Mouse (Mus musculus) midbrain, embryonic 15.5 days (tissue): ENCODE measurements around the gene Ly6g5b. TPM values are rescaled to one million over a fixed set of nuclear protein-coding genes. Genes with fewer than 3 reads are reported as not detected.

ENCODE experiments used
- ATAC-seq: fragments of 200-750 bp; cut with Nextera tagmentation; replicated peaks from 2 replicates; pipeline ENCODE4 v1.8.0; 2017; ENCODE audit warnings: moderate TSS enrichment
- H3K27ac ChIP-seq: fragments of 300-500 bp; sonication (generic); 2 replicates; pipeline ENCODE4 v1.5.1; 2015; ENCODE audit warnings: mild to moderate bottlenecking, inconsistent platforms
- H3K27me3 ChIP-seq: fragments of 300-500 bp; sonication (generic); replicated peaks from 2 replicates; pipeline ENCODE4 v1.6.1; 2015; ENCODE audit warnings: inconsistent platforms
- H3K36me3 ChIP-seq: fragments of 300-500 bp; sonication (generic); replicated peaks from 2 replicates; pipeline ENCODE4 v1.6.1; 2015; ENCODE audit warnings: inconsistent platforms
- H3K4me1 ChIP-seq: fragments of 300-500 bp; sonication (generic); 2 replicates; pipeline ENCODE4 v1.6.1; 2015; ENCODE audit warnings: inconsistent platforms
- H3K4me2 ChIP-seq: fragments of 300-500 bp; sonication (generic); 2 replicates; pipeline ENCODE4 v1.6.1; 2015; ENCODE audit warnings: inconsistent platforms, mild to moderate bottlenecking, moderate library complexity
- H3K4me3 ChIP-seq: fragments of 300-500 bp; sonication (generic); 2 replicates; pipeline ENCODE4 v1.5.1; 2015; ENCODE audit warnings: mild to moderate bottlenecking, inconsistent platforms
- H3K9ac ChIP-seq: fragments of 300-500 bp; sonication (generic); 2 replicates; pipeline ENCODE4 v1.6.1; 2015; ENCODE audit warnings: mild to moderate bottlenecking, inconsistent platforms
- H3K9me3 ChIP-seq: fragments of 300-500 bp; sonication (generic); 2 replicates; pipeline ENCODE4 v1.6.1; 2016; ENCODE audit warnings: inconsistent platforms
- WGBS: fragments of 180-500 bp; shearing (Covaris S2); methylation state at CpG from one replicate; pipeline ENCODE4 v1.1.7; 2015; ENCODE audit warnings: mixed read lengths; 5-methylcytosine and 5-hydroxymethylcytosine counted together
- polyA plus RNA-seq: library from polyadenylated mRNA; unstranded; fragments of >200 nt; fragmentation: Nextera tagmentation; extraction: Ambion mirVana; gene quantifications from 2 replicates; pipeline ENCODE4 v1.2.1, GENCODE M21; 2015

Ly6g5b gene
- 1.1 and 2.2 TPM in 2 replicates for polyA plus RNA-seq

- Histone ChIP-seq H3K27me3 (no peaks in the 10 kb centered on the region), H3K4me2 (no peak within 1 kb of the TSS), H3K4me3 (no peak within 1 kb of the TSS), H3K36me3 (peaks cover 29% of the 10 kb centered on the region), H3K9me3 (no peaks in the 10 kb centered on the region), H3K9ac (no peak within 1 kb of the TSS), H3K4me1 (peaks cover 8% of the 10 kb centered on the region), H3K27ac (no peak within 1 kb of the TSS)
- 88% methylated on average over 8 of the region's 8 CpGs for WGBS
- no peak for ATAC-seq
Measured at GRCm38 (mm10) chr17:35115046-35116019, at the start of gene Ly6g5b. TSS of gene Ly6g5b (minus strand) at chr17:35115428.

- peak overlapping the region; percentile 98 for H3K27ac ChIP-seq
- H3K36me3 ChIP-seq: peaks cover 26% of the 10 kb centered on the region
- H3K4me3 ChIP-seq: peak overlapping the region; percentile 97
- no peaks in the 10 kb centered on the region for H3K9me3 ChIP-seq
- H3K4me1 ChIP-seq: peaks cover 40% of the 10 kb centered on the region
- WGBS: 0% methylated on average over 24 of the region's 28 CpGs
- ATAC-seq: no peak
- peak overlapping the region; percentile 100 for H3K9ac ChIP-seq
- peak overlapping the region; percentile 89 for H3K4me2 ChIP-seq
- H3K27me3 ChIP-seq: no peaks in the 10 kb centered on the region
Measured at GRCm38 (mm10) chr17:35164218-35164567, 49.0 kb upstream of the Ly6g5b start.

- Histone ChIP-seq H3K4me1 (peaks cover 40% of the 10 kb centered on the region), H3K4me2 (peak overlapping the region; percentile 89), H3K36me3 (peaks cover 33% of the 10 kb centered on the region), H3K9ac (peak overlapping the region; percentile 100), H3K27ac (peak overlapping the region; percentile 98), H3K9me3 (no peaks in the 10 kb centered on the region), H3K4me3 (peak overlapping the region; percentile 97), H3K27me3 (no peaks in the 10 kb centered on the region)
- no peak for ATAC-seq
- 10% methylated on average over 8 of the region's 8 CpGs for WGBS
Measured at GRCm38 (mm10) chr17:35163326-35164081, 48.3 kb upstream of the Ly6g5b start.

- H3K4me3 ChIP-seq: peak overlapping the region; percentile 97
- H3K4me1 ChIP-seq: peaks cover 40% of the 10 kb centered on the region
- H3K9me3 ChIP-seq: no peaks in the 10 kb centered on the region
- peaks cover 41% of the 10 kb centered on the region for H3K36me3 ChIP-seq
- H3K9ac ChIP-seq: peak overlapping the region; percentile 100
- no peak for ATAC-seq
- peak overlapping the region; percentile 89 for H3K4me2 ChIP-seq
- WGBS: 36% methylated on average over 12 of the region's 12 CpGs
- peak overlapping the region; percentile 98; the same call in 1 of the 2 replicates for H3K27ac ChIP-seq
- H3K27me3 ChIP-seq: no peaks in the 10 kb centered on the region
Measured at GRCm38 (mm10) chr17:35162730-35163129, 47.5 kb upstream of the Ly6g5b start.

GRCm38 (mm10) chr17:35162121-35162520, 46.9 kb upstream of the Ly6g5b start:
- H3K27ac ChIP-seq: no peak overlapping the region
- 64% methylated on average over 14 of the region's 14 CpGs for WGBS
- peaks cover 40% of the 10 kb centered on the region for H3K4me1 ChIP-seq
- no peak for ATAC-seq
- H3K36me3 ChIP-seq: peaks cover 47% of the 10 kb centered on the region
- peak overlapping the region; percentile 89 for H3K4me2 ChIP-seq
- peak overlapping the region; percentile 100; the same call in 1 of the 2 replicates for H3K9ac ChIP-seq
- H3K9me3 ChIP-seq: no peaks in the 10 kb centered on the region
- H3K27me3 ChIP-seq: no peaks in the 10 kb centered on the region
- peak overlapping the region; percentile 97 for H3K4me3 ChIP-seq

- Histone ChIP-seq H3K27ac (no peak overlapping the region), H3K4me1 (peaks cover 34% of the 10 kb centered on the region), H3K9ac (no peak overlapping the region), H3K4me2 (0 out of 2 replicates have a peak overlapping the region, but pooled peaks have one; percentile 89), H3K4me3 (no peak overlapping the region), H3K9me3 (no peaks in the 10 kb centered on the region), H3K27me3 (no peaks in the 10 kb centered on the region), H3K36me3 (peaks cover 54% of the 10 kb centered on the region)
- ATAC-seq: no peak
- 86% methylated on average over 11 of the region's 11 CpGs for WGBS
Measured at GRCm38 (mm10) chr17:35161421-35161820, 46.2 kb upstream of the Ly6g5b start.

- Histone ChIP-seq H3K4me3 (no peak overlapping the region), H3K4me2 (no peak overlapping the region), H3K9me3 (no peaks in the 10 kb centered on the region), H3K27me3 (no peaks in the 10 kb centered on the region), H3K36me3 (peaks cover 72% of the 10 kb centered on the region), H3K9ac (no peak overlapping the region), H3K4me1 (peaks cover 26% of the 10 kb centered on the region), H3K27ac (no peak overlapping the region)
- ATAC-seq: no peak
- WGBS: 84% methylated on average over 7 of the region's 7 CpGs
Measured at GRCm38 (mm10) chr17:35159638-35160037, 44.4 kb upstream of the Ly6g5b start.

GRCm38 (mm10) chr17:35158850-35159593, 43.8 kb upstream of the Ly6g5b start:
- Histone ChIP-seq H3K9ac (no peak overlapping the region), H3K27me3 (no peaks in the 10 kb centered on the region)

GRCm38 (mm10) chr17:35157661-35158175, 42.5 kb upstream of the Ly6g5b start:
- Histone ChIP-seq H3K4me2 (no peak overlapping the region), H3K27me3 (no peaks in the 10 kb centered on the region), H3K4me3 (no peak overlapping the region), H3K36me3 (peaks cover 91% of the 10 kb centered on the region), H3K9ac (no peak overlapping the region), H3K4me1 (peaks cover 17% of the 10 kb centered on the region), H3K27ac (no peak overlapping the region), H3K9me3 (no peaks in the 10 kb centered on the region)
- WGBS: 95% methylated on average over 8 of the region's 8 CpGs
- no peak for ATAC-seq

More at GRCm38 (mm10) chr17:35158850-35159593, 43.8 kb upstream of the Ly6g5b start:
- Histone ChIP-seq H3K4me2 (no peak overlapping the region), H3K36me3 (peaks cover 78% of the 10 kb centered on the region), H3K4me3 (no peak overlapping the region), H3K27ac (no peak overlapping the region), H3K4me1 (peaks cover 26% of the 10 kb centered on the region), H3K9me3 (no peaks in the 10 kb centered on the region)
- no peak for ATAC-seq
- WGBS: 96% methylated on average over 16 of the region's 16 CpGs

GRCm38 (mm10) chr17:35157254-35157653, 42.0 kb upstream of the Ly6g5b start:
- Histone ChIP-seq H3K4me2 (no peak overlapping the region), H3K4me3 (no peak overlapping the region), H3K36me3 (peaks cover 95% of the 10 kb centered on the region), H3K9me3 (no peaks in the 10 kb centered on the region), H3K27me3 (no peaks in the 10 kb centered on the region), H3K9ac (no peak overlapping the region), H3K4me1 (peaks cover 12% of the 10 kb centered on the region), H3K27ac (no peak overlapping the region)
- WGBS: 94% methylated on average over 8 of the region's 8 CpGs
- no peak for ATAC-seq

GRCm38 (mm10) chr17:35156461-35157200, 41.4 kb upstream of the Ly6g5b start:
- Histone ChIP-seq H3K4me2 (no peak overlapping the region), H3K9me3 (no peaks in the 10 kb centered on the region), H3K4me3 (no peak overlapping the region), H3K27ac (no peak overlapping the region), H3K36me3 (peaks cover 98% of the 10 kb centered on the region), H3K27me3 (no peaks in the 10 kb centered on the region), H3K9ac (no peak overlapping the region), H3K4me1 (peaks cover 6% of the 10 kb centered on the region)
- 93% methylated on average over 33 of the region's 33 CpGs for WGBS
- no peak for ATAC-seq
